Mouse (Mus musculus): ENCODE measurements around the gene Ppil1.

Gene Ppil1

DNA sequence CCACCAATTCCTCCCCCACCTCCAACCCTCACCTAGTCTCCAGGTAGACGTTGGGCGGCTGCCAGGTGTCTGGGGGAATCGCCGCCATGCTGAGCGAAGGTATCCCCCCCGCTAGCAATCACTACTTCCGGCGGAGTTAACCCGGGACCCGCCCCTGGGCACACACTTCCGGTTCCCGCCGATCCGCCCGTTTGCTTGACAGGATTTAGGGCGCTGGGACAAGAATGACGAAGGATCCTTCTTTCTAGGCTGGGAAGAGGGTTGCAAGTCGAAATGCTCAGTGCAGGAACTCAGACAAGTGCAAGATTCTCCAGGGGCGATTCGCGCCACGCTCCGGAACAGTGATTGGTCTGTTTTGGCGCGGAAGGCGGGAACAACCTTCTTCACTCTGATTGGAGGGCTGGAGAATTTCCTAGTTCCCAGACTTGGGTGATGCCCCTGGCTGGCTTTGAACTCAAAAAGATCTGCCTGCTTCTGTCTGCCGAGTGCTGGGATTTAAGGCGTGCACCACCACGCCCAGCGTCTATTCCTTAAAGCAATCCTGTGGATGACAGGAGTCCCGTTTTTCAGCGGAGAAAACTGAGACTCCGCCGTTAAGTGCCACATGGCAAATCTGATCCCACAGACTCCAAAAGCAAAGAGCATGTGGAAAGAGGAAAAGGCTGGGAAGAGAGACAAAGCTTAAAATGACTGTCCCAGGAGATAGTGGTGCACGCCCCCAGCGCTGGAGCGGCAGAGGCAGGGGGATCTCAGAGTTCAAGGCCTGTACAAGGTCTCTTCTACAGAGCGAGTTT lies at the start of gene Ppil1:
Gene Ppil1, minus strand, starts transcription at position 347 of the 794 bp plus-strand sequence.
- DNase-seq (ENCODE audit: low read depth, low spot score) = peak; percentile 83

DNA sequence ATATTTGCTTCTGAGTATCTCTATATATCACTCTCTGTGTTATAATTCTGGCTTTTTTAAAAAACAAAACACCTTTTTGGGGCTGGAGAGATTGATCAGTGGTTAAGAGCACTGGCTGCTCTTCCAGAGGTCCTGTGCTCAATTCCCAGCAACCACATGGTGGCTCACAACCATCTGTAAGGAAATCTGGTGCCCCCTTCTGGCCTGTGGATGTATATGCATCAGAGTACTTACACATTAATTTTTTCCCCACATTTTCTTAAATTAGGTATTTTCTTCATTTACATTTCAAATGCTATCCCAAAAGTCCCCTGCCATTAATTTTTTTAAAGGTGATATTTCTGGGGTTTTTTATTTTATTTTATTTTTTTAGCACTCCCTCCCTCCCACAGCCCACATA lies 49.3 kb upstream of the Ppil1 start:
- no peak for DNase-seq (ENCODE audit: low read depth, low spot score)

DNA sequence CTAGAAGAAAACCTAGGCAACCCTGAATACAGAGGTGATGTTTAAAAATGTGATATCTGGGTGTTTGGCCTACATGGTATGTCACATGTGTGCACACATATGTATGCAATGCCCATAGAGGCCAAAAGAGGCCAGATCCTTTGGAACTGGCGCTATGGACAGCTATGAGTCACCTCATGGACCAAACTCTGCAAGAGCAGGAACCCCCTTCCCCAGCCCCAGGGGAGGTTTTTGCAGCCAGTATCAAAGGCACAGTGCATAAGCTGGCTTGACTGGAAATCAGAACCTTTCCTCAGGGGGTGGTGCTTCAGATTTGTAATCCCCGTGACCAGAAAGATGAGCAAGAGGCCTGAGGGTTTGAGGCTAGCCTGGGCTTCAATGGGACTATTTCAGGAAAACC lies 48.1 kb upstream of the Ppil1 start:
- DNase-seq (ENCODE audit: low read depth, low spot score) = no peak

DNA sequence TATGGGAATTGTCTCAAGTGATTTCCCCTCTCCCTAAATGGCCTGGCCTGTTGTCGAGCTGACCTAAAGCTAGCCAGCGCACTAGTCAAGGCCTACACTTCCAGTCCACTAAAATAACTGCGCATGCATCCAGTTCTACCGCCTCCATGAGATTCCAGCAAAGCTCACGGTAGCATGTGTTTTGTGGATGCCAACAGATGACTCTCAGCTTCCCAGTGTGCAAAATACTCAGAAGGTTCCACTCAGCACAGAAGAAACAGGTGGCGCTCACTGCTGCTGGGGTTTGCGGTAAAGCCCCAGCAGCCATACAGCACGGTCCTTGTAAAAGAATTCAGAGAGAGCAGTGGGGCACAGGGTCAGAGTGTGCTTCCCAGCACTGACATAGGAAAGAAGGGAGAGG lies 47.6 kb upstream of the Ppil1 start:
- no peak for DNase-seq (ENCODE audit: low read depth, low spot score)

GRCm38 (mm10) chr17:29310056-29310623 lies 46.2 kb upstream of the Ppil1 start:
- DNase-seq (ENCODE audit: low read depth, low spot score) = peak; percentile 51

DNA sequence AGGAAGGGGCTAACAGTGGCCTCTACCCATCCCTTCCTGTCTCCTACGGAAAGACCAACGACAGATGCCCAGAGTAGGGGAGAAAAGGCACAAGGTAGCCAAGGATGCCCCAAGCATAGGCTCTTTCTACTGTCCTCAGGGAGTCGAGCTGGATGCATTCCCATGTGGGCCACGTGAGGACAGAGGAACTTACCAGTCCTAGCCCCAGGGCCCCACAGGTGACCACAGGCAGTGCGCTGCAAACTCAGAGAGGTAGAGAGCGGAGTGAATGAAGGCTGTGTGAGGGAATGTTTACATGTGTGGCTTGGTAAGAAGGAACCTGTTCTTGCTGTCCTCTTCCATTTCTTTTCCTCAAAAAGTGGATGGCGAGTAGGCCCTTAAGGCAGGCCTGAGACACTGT lies 41.9 kb upstream of the Ppil1 start:
- DNase-seq (ENCODE audit: low read depth, low spot score) = no peak

GRCm38 (mm10) chr17:29305058-29305806 lies 41.2 kb upstream of the Ppil1 start:
- peak; percentile 57 for DNase-seq (ENCODE audit: low read depth, low spot score)

DNA sequence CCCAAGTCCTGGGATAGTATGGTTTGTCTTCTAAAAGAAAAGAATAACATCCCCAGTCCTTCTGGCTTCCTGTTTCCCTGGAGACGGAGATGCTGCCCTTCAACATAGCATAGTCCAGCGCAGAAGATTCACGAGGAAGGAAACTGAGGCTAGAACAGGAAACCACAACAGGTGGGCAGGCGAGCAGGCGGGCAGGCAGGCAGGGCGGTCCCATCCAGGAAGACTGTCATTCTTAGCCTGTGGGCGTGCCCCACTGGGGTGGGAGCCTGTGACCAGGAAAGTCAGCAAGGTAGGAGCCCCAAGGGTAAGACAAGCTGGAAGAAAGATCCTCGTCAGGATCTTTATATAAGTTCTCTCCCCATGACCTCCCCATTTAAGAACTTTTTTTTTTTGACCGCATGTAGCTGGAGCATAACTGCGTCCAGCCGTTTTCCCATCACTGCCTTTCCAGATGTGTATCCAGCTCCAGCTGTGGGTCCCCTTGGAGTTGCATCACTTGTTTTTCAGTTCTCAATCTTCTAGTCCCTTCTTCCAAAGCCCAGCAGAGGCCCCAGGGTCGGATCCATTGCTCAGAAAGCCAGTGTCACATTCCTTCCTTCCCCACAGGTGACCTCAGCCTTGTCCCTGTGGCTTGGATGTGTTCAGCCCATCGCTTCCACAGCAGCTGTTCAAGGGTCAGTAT lies 40.5 kb upstream of the Ppil1 start:
- DNase-seq (ENCODE audit: low read depth, low spot score) = no peak

DNA sequence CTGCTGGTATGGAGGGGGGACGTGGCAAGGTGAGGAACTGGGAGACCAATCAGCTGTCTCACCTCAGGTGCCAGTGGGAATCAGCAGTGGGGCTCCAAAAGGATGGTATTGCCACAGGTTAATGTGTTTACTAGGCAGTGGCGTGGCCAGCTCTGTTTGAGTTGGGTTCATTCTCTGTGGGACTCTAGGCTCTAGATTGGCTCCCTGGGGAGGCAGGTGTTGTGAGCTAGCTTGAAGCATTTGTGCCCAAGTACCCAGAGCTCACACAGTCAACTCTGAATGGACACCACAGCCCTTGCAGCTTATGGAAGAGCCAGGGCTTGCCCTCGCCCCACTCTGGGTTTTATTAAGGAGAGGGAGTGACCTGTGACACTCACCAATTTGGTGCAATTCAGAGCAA lies 39.9 kb upstream of the Ppil1 start:
- no peak for DNase-seq (ENCODE audit: low read depth, low spot score)

- no peak for DNase-seq (ENCODE audit: low read depth, low spot score)
Measured at GRCm38 (mm10) chr17:29303087-29303486, 39.1 kb upstream of the Ppil1 start.

- no peak for DNase-seq (ENCODE audit: low read depth, low spot score)
Measured at GRCm38 (mm10) chr17:29302149-29302548, 38.2 kb upstream of the Ppil1 start.

- no peak for DNase-seq (ENCODE audit: low read depth, low spot score)
Measured at GRCm38 (mm10) chr17:29301421-29301820, 37.4 kb upstream of the Ppil1 start.

GRCm38 (mm10) chr17:29300926-29301325 lies 36.9 kb upstream of the Ppil1 start:
- no peak for DNase-seq (ENCODE audit: low read depth, low spot score)

- DNase-seq (ENCODE audit: low read depth, low spot score) = no peak
Measured at GRCm38 (mm10) chr17:29299282-29299681, 35.3 kb upstream of the Ppil1 start.

- no peak for DNase-seq (ENCODE audit: low read depth, low spot score)
Measured at GRCm38 (mm10) chr17:29297813-29298212, 33.8 kb upstream of the Ppil1 start.

- DNase-seq (ENCODE audit: low read depth, low spot score) = no peak
Measured at GRCm38 (mm10) chr17:29297321-29297720, 33.3 kb upstream of the Ppil1 start.

GRCm38 (mm10) chr17:29295835-29296234 lies 31.8 kb upstream of the Ppil1 start:
- no peak for DNase-seq (ENCODE audit: low read depth, low spot score)

GRCm38 (mm10) chr17:29293807-29294605 lies 30.0 kb upstream of the Ppil1 start:
- no peak for DNase-seq (ENCODE audit: low read depth, low spot score)

DNA sequence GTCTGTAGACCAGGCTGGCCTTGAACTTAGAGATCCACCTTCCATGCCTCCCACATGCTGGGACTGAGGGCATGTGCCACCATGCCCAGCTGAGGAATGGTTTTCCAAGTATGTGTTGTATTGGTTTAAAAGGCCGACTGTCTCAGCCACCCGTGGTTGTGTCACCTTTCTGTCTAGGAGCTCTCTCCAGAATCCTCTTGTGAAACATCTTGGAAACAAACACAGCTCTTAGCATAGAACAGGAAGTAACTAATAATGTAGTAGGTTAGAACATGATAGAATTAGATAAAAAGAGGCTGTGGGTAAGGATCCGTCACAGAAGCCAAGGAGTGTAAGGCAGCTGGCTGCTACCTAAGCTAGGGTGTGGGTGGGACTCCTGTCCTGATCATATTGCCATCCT lies 29.0 kb upstream of the Ppil1 start:
- DNase-seq (ENCODE audit: low read depth, low spot score) = no peak

- DNase-seq (ENCODE audit: low read depth, low spot score) = no peak
Measured at GRCm38 (mm10) chr17:29291793-29292192, 27.8 kb upstream of the Ppil1 start.

DNA sequence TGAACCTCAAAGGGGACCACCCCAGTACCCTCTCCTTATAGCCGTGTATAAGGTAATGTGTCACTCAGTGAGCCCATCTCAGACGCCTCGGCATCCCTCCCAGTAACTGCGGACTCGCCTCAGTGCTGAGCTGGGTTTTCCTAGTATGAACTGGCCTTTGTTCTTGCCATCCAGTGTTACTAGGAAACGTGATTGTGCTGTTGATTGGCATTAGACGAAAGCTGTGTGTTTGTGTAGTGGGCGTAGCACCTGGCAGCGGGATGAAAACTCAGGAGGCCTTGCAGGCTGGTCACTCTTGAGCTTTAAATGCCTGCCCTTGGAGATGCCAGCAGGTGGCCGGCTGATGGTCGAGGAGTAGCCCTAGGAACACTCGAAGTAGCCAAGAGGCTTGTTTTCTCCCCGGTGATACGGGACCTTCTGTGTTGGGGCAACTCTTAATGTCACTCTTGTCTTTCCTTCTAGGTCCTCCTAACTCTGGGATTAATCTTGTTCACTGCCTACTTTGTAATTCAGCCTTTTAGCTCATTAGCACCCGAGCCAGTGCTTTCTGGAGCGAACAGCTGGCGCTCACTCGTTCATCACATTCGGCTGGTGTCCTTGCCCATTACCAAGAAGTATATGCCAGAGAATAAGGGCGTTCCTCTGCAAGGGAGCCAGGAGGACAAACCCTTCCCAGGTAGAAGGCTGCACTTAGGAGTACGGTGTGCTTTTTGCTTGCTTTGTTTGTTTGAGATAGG lies 18.4 kb upstream of the Ppil1 start:
- no peak for DNase-seq (ENCODE audit: low read depth, low spot score)
